8 mouse cellular contexts compared by ENCODE assay signal in the genomic region with DNA sequence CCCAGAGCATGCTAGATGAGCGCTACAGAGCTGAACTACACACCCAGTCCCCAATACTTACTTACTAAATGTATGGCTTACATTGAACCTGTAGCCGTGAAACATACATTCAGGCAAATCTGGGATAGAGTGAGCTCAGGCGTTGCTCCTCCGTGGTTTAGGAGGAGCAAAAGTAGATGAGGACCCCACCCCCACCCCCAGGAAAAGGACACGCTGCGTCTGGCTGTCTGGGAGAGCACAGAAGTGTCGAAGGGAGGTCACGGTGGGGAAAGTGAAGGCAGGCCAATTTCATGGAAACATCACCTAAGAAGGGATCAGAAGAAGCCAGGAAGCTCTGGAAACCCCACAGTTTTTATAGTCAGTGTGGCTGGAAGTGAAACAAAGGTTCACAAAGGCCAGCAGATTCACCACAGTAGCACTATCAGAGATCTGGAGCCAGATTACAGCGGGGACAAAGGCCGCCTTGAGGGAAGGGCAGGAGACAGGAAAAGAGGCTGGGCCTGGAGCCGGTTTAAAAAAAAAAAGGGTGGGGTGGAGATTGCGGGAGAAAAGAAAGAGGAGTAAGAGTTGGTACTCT. TPM values are rescaled to one million over a fixed set of nuclear protein-coding genes. Genes with fewer than 3 reads are reported as not detected.
DNase-seq lines count a peak whose midpoint lies in the region; ATAC-seq and TF ChIP-seq lines count a peak whose summit lies in the region.

No protein-coding gene starts in this region.

- no peak for TF ChIP-seq POLR2A in cerebellum, adult 2 months (IDR thresholded peaks at IDR 0.05; ENCODE audit: borderline replicate concordance, insufficient read depth, low read length)

- ATAC-seq in liver, embryonic 13.5 days (ENCODE audit: low read depth): no peak; the same call in 1 of the 2 replicates

- no peak for TF ChIP-seq CTCF in cerebellum, adult 2 months (IDR thresholded peaks at IDR 0.05; ENCODE audit: borderline replicate concordance, insufficient read depth, low read depth, low read length)

- 8% methylated on average over 12 of the region's 12 CpGs for WGBS in cerebellum, adult 2 months
- 4% methylated on average over 12 of the region's 12 CpGs for WGBS in liver, embryonic 13.5 days (ENCODE audit: insufficient replicate concordance)

- no peaks in the 10 kb centered on the region for H3K36me3 ChIP-seq in erythroblast, embryonic 14.5 days (ENCODE audit: control insufficient read depth)
- no peaks in the 10 kb centered on the region for H3K36me3 ChIP-seq in liver, embryonic 13.5 days

- H3K27me3 ChIP-seq in cerebellum, adult 2 months (ENCODE audit: control insufficient read depth, insufficient read depth, low read length): no peaks in the 10 kb centered on the region
- H3K27me3 ChIP-seq in erythroblast, embryonic 14.5 days (ENCODE audit: control insufficient read depth): no peaks in the 10 kb centered on the region
- no peaks in the 10 kb centered on the region for H3K27me3 ChIP-seq in liver, embryonic 13.5 days

- no peaks in the 10 kb centered on the region for H3K9me3 ChIP-seq in erythroblast, embryonic 14.5 days (ENCODE audit: control insufficient read depth, low read length)
- H3K9me3 ChIP-seq in liver, embryonic 13.5 days (replicated peaks): no peaks in the 10 kb centered on the region

- peak overlapping the region; percentile 70 for H3K9ac ChIP-seq in liver, embryonic 13.5 days

- peak overlapping the region; percentile 83 for H3K4me2 ChIP-seq in liver, embryonic 13.5 days

- DNase-seq in cerebellum, adult 2 months: no peak
- DNase-seq in cerebellum, postnatal 14 days: no peak
- peak; percentile 45 for DNase-seq in 3134 (ENCODE audit: extremely low read depth, insufficient read length, low spot score)
- DNase-seq in liver, embryonic 13.5 days: no peak
- no peak for DNase-seq in Muller cell, postnatal 12 days (ENCODE audit: inconsistent ontology term)
- no peak for DNase-seq in thymus, postnatal 10 days (ENCODE audit: low spot score in 2 of 2)
- no peak for DNase-seq in left cerebral cortex, adult 8-10 months (ENCODE audit: low spot score in 2 of 2)

- H3K4me1 ChIP-seq in cerebellum, adult 2 months (ENCODE audit: control insufficient read depth, insufficient read depth, low read length): peaks cover 5% of the 10 kb centered on the region; the same call in 1 of the 2 replicates
- H3K4me1 ChIP-seq in erythroblast, embryonic 14.5 days (ENCODE audit: control insufficient read depth): peaks cover 26% of the 10 kb centered on the region
- peaks cover 24% of the 10 kb centered on the region for H3K4me1 ChIP-seq in liver, embryonic 13.5 days (replicated peaks)

- peak overlapping the region; percentile 56 for H3K27ac ChIP-seq in cerebellum, adult 2 months (ENCODE audit: insufficient read depth, low read length)
- peak overlapping the region; percentile 77 for H3K27ac ChIP-seq in liver, embryonic 13.5 days

- peak overlapping the region; percentile 79 for H3K4me3 ChIP-seq in cerebellum, adult 2 months (replicated peaks; ENCODE audit: insufficient read depth, low read depth, low read length)
- H3K4me3 ChIP-seq in erythroblast, embryonic 14.5 days (replicated peaks): peak overlapping the region; percentile 70
- H3K4me3 ChIP-seq in liver, embryonic 13.5 days (replicated peaks): peak overlapping the region; percentile 59

RNA-seq across cellular contexts. Expression of a gene that starts 20.0 kb away (rescaled TPM):
- polyA plus RNA-seq in cerebellum, adult 2 months (2012; rRNA removed): 47.5 and 49.5 TPM in 2 replicates
- polyA plus RNA-seq in erythroblast, embryonic 14.5 days (2012): 0.20 and 0.48 TPM in 2 replicates
- 15.5 and 19.8 TPM in 2 replicates for polyA plus RNA-seq in liver, embryonic 13.5 days (2015; fragmentation: Nextera tagmentation; extraction: Ambion mirVana)
- 100 to 1,000 TPM; 108 to 137 (median 123) TPM for total RNA-seq in left cerebral cortex, adult 8-10 months (2022)

RNA-seq across cellular contexts. Expression of a gene that starts 37.2 kb away (rescaled TPM):
- 0.05 and 0.16 TPM in 2 replicates for polyA plus RNA-seq in cerebellum, adult 2 months (2012; rRNA removed)
- polyA plus RNA-seq in erythroblast, embryonic 14.5 days (2012): 0.05 and 0.07 TPM in 2 replicates
- polyA plus RNA-seq in liver, embryonic 13.5 days (2015; fragmentation: Nextera tagmentation; extraction: Ambion mirVana): 4.2 and 5.4 TPM in 2 replicates
- total RNA-seq in left cerebral cortex, adult 8-10 months (2022): under 1 TPM; 0.21 to 0.70 (median 0.58) TPM

RNA-seq across cellular contexts. Expression of a gene that starts 56.3 kb away (rescaled TPM):
- not detected in 2 replicates for polyA plus RNA-seq in cerebellum, adult 2 months (2012; rRNA removed)
- polyA plus RNA-seq in erythroblast, embryonic 14.5 days (2012): not detected in 2 replicates
- polyA plus RNA-seq in liver, embryonic 13.5 days (2015; fragmentation: Nextera tagmentation; extraction: Ambion mirVana): not detected in 2 replicates
- not detected for total RNA-seq in left cerebral cortex, adult 8-10 months (2022)

Comparison
In these comparisons a context has a peak if more than half of its experiments do, and no peak if none do; other contexts are left out.
1. RNA of a gene that starts 20.0 kb away (polyA plus RNA-seq): 47.5 to 49.5 TPM in cerebellum, adult 2 months and 15.5 to 19.8 TPM in liver, embryonic 13.5 days; 0.20 to 0.48 TPM in erythroblast, embryonic 14.5 days; every median in the first group is over 10 times any median in the second.
2. Peak in every context shown above with its lines, with median percentiles within 50 percentile points of each other: H3K4me3 ChIP-seq.